Mouse (Mus musculus) heart, adult 2 months (tissue): ENCODE measurements at regions not wholly inside any gene's neighbourhood (a gene's known extent, or its start where the extent isn't known, plus 50 kb on each side); places are given as distances from the start of the nearest gene placed in this dataset.

Source experiments
- CTCF ChIP-seq: fragments of 200-600 bp; IDR thresholded peaks from 2 replicates; pipeline ENCODE4 v1.8.1; 2022; ENCODE audit warnings: antibody characterized with exemption, mild to moderate bottlenecking, moderate library complexity
- POLR2A ChIP-seq: fragments of 200-500 bp; IDR thresholded peaks from 2 replicates; pipeline ENCODE4 v1.6.1; 2011; ENCODE audit warnings: mild to moderate bottlenecking, low read depth, low read length, control low read depth; ENCODE audit not compliant: insufficient read depth

GRCm38 (mm10) chr11:45679293-45679673 lies 172.6 kb upstream of the Clint1 start:
- TF ChIP-seq POLR2A (no peak), CTCF (no peak)
